Mouse (Mus musculus) heart, postnatal 0 days (tissue): ENCODE measurements at regions not wholly inside any gene's neighbourhood (a gene's known extent, or its start where the extent isn't known, plus 50 kb on each side); places are given as distances from the start of the nearest gene placed in this dataset.

Experiments used
- ATAC-seq: fragments of 200-750 bp; cut with Nextera tagmentation; 2 replicates; pipeline ENCODE4 v1.8.0; 2017; ENCODE audit warnings: low read depth, moderate number of reproducible peaks, moderate library complexity; ENCODE audit not compliant: insufficient read depth
- DNase-seq: peaks from one replicate; pipeline ENCODE4 v3.0.0-alpha.2; 2016; ENCODE audit warnings: low spot score
- H3K27ac ChIP-seq: fragments of 300-500 bp; sonication (generic); 2 replicates; pipeline ENCODE4 v1.5.1; 2014; ENCODE audit warnings: low read depth, mild to moderate bottlenecking
- H3K27me3 ChIP-seq: fragments of 300-500 bp; sonication (generic); 2 replicates; pipeline ENCODE4 v1.6.1; 2014; ENCODE audit warnings: low read length, mixed read lengths; ENCODE audit not compliant: control insufficient read depth, insufficient read depth
- H3K36me3 ChIP-seq: fragments of 300-500 bp; sonication (generic); replicated peaks from 2 replicates; pipeline ENCODE4 v1.6.1; 2014; ENCODE audit warnings: low read length, mixed read lengths; ENCODE audit not compliant: control insufficient read depth, insufficient read depth
- H3K4me1 ChIP-seq: fragments of 300-500 bp; sonication (generic); 2 replicates; pipeline ENCODE4 v1.6.1; 2014; ENCODE audit warnings: antibody characterized with exemption; ENCODE audit not compliant: control insufficient read depth, insufficient read depth
- H3K4me2 ChIP-seq: fragments of 300-500 bp; sonication (generic); 2 replicates; pipeline ENCODE4 v1.6.1; 2014; ENCODE audit warnings: low read depth, mild to moderate bottlenecking, low read length, moderate library complexity
- H3K4me3 ChIP-seq: fragments of 300-500 bp; sonication (generic); 2 replicates; pipeline ENCODE4 v1.5.1; 2014; ENCODE audit warnings: low read depth, low read length
- H3K9ac ChIP-seq: fragments of 300-500 bp; sonication (generic); replicated peaks from 2 replicates; pipeline ENCODE4 v1.6.1; 2014; ENCODE audit warnings: low read depth, low read length, mixed read lengths
- H3K9me3 ChIP-seq: fragments of 300-500 bp; sonication (generic); replicated peaks from 2 replicates; pipeline ENCODE4 v1.6.1; 2016; ENCODE audit warnings: low read length; ENCODE audit not compliant: control insufficient read depth
- CTCF ChIP-seq: IDR thresholded peaks from 2 replicates; pipeline ENCODE4 v1.5.1; 2016; ENCODE audit warnings: antibody characterized with exemption, control low read depth, low read depth
- EP300 ChIP-seq: IDR thresholded peaks from 2 replicates; pipeline ENCODE4 v1.6.1; 2016; ENCODE audit warnings: antibody characterized with exemption, low read depth
- WGBS: fragments of 180-500 bp; shearing (Covaris S2); extraction: QIAGEN DNeasy Blood & Tissue Kit; methylation state at CpG from one replicate; pipeline ENCODE4 v1.1.7; 2014; 5-methylcytosine and 5-hydroxymethylcytosine counted together

DNA sequence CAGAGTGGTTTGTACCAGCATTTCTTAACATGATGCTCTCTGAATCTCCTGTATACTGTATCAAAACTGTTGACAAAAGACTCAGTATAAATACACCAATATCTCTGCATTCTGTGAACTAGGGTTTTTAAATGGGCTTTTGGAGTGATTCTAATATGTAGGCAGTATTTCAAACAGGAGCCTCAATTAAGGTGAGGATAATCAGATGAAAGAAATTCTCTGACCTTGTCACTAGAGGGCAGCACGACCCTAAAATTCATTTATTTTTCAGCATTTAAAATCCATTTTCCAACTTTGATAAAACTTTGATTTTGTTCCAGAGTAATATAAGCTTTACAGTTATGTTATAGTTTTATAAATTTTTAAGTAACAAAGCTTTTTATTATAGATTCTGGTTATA, 114.5 kb downstream of the Rfx6 start:
- peak; percentile 9 for DNase-seq
- Histone ChIP-seq H3K27ac (no peak overlapping the region), H3K9me3 (no peaks in the 10 kb centered on the region), H3K4me1 (no peaks in the 10 kb centered on the region), H3K4me3 (no peak overlapping the region), H3K36me3 (no peaks in the 10 kb centered on the region), H3K27me3 (no peaks in the 10 kb centered on the region), H3K4me2 (no peak overlapping the region), H3K9ac (no peak overlapping the region)
- no peak for ATAC-seq
- TF ChIP-seq CTCF (peak; percentile 40; the same call in 1 of the 2 replicates), EP300 (no peak)
- 0% methylated on average over 1 of the region's 1 CpGs for WGBS

DNA sequence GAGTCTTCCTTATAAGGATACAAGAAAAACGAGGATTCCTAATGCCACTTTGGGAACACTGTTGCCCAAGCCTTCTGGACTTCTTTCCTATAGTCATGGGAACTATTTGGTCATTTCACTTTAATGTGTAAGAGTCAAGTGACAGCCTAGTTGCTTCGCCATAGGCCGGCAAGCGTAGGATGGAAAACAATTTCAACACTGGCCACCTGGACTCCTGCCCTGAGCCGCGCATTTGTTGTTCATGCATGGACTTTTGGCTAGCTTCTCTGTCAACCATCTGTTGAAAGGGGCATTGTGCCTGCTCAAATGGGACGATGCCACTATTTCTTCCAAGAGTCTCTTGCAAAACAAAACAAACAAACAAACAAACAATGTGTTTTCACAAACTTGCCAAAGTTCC, 116.3 kb downstream of the Rfx6 start:
- WGBS: 79% methylated on average over 7 of the region's 7 CpGs
- no peak for DNase-seq
- ATAC-seq: no peak

DNA sequence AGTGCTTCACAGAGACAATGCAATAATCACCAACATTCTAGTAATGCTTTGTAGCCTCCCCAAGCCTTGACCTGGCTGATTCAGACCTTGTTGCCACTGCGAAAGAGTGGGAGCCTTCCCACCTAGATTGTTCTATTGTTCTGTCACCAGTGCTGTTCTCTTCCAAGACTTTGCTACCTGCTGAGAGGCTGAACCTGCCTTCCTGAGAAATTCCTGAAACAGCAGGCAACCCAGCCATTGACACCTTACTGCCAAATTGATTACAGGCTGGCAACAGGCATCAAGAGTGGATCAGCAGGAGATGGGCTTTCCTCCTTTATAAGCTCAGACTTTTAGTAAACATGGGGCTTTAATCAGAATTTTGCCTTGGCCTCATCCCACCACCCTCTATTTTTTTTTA, 139.1 kb downstream of the Rfx6 start:
- no peak for TF ChIP-seq EP300
- no peak for TF ChIP-seq CTCF
- Histone ChIP-seq H3K36me3 (no peaks in the 10 kb centered on the region), H3K4me1 (no peaks in the 10 kb centered on the region), H3K27ac (no peak overlapping the region), H3K4me3 (no peak overlapping the region), H3K9me3 (no peaks in the 10 kb centered on the region), H3K4me2 (no peak overlapping the region), H3K9ac (no peak overlapping the region), H3K27me3 (no peaks in the 10 kb centered on the region)
- 52% methylated on average over 1 of the region's 1 CpGs for WGBS
- ATAC-seq: no peak
- no peak for DNase-seq

More for the DNA sequence above, 116.3 kb downstream of the Rfx6 start:
- no peaks in the 10 kb centered on the region for H3K36me3 ChIP-seq
- H3K9ac ChIP-seq: no peak overlapping the region
- H3K4me2 ChIP-seq: no peak overlapping the region
- TF ChIP-seq EP300 (no peak), CTCF (no peak)
- H3K27me3 ChIP-seq: no peaks in the 10 kb centered on the region
- H3K4me3 ChIP-seq: no peak overlapping the region
- no peaks in the 10 kb centered on the region for H3K4me1 ChIP-seq
- H3K27ac ChIP-seq: no peak overlapping the region
- H3K9me3 ChIP-seq: no peaks in the 10 kb centered on the region

GRCm38 (mm10) chr10:51823900-51824299, 146.3 kb downstream of the Rfx6 start:
- H3K4me2 ChIP-seq: no peak overlapping the region
- no peaks in the 10 kb centered on the region for H3K36me3 ChIP-seq
- no peaks in the 10 kb centered on the region for H3K4me1 ChIP-seq
- TF ChIP-seq EP300 (no peak), CTCF (no peak)
- no peak for DNase-seq
- H3K9ac ChIP-seq: no peak overlapping the region
- H3K27ac ChIP-seq: no peak overlapping the region
- no peaks in the 10 kb centered on the region for H3K27me3 ChIP-seq
- ATAC-seq: no peak
- WGBS: 90% methylated on average over 2 of the region's 2 CpGs
- no peaks in the 10 kb centered on the region for H3K9me3 ChIP-seq
- H3K4me3 ChIP-seq: no peak overlapping the region

- H3K36me3 ChIP-seq: no peaks in the 10 kb centered on the region
- 81% methylated on average over 6 of the region's 6 CpGs for WGBS
- no peak overlapping the region for H3K4me3 ChIP-seq
- no peaks in the 10 kb centered on the region for H3K4me1 ChIP-seq
- TF ChIP-seq CTCF (no peak), EP300 (no peak)
- DNase-seq: no peak
- no peak for ATAC-seq
- H3K4me2 ChIP-seq: no peak overlapping the region
- H3K27ac ChIP-seq: no peak overlapping the region
- H3K9me3 ChIP-seq: no peaks in the 10 kb centered on the region
- H3K9ac ChIP-seq: no peak overlapping the region
- H3K27me3 ChIP-seq: no peaks in the 10 kb centered on the region
These were observed 148.9 kb downstream of the Rfx6 start for GRCm38 (mm10) chr10:51826431-51826964.

DNA sequence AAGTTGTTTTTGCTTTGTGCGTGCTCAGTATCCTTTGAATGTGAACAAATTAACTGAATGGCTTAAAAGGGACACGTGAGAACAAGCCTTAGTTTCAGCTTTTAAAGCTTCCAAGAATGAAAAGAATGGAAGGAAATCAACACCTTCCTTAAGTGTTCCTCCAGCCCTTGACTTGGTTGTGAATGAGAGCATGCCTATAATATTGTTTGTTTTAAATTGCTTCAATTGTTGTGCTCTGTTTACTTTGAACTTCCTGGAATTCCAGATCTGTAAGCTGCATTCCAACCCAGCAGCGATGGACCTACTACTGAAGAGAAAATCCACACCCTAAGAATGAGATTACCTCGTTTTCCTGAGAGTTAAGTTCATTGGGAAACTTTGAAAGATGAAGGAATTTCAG, 154.9 kb downstream of the Rfx6 start:
- DNase-seq: no peak
- Histone ChIP-seq H3K4me3 (no peak overlapping the region), H3K4me2 (peak overlapping the region; percentile 15; the same call in 1 of the 2 replicates), H3K27me3 (no peaks in the 10 kb centered on the region), H3K27ac (no peak overlapping the region), H3K9me3 (no peaks in the 10 kb centered on the region), H3K4me1 (peaks cover 3% of the 10 kb centered on the region; the same call in 1 of the 2 replicates), H3K9ac (no peak overlapping the region), H3K36me3 (no peaks in the 10 kb centered on the region)
- TF ChIP-seq EP300: no peak
- no peak for TF ChIP-seq CTCF
- ATAC-seq: no peak
- WGBS: 39% methylated on average over 4 of the region's 4 CpGs
